Comparison of ENCODE assay signal across 8 mouse cellular contexts in genomic region chr19:5786441-5787114, GRCm38 (mm10). TPM values are rescaled to one million over a fixed set of nuclear protein-coding genes. Genes with fewer than 3 reads are reported as not detected.
DNase-seq lines count a peak whose midpoint lies in the region; ATAC-seq lines count a peak whose summit lies in the region.

No protein-coding gene starts in this region.

- ATAC-seq in frontal cortex, adult (ENCODE audit: low TSS enrichment) = peak; percentile 88
- ATAC-seq in hematopoietic stem cell, adult 5-6 weeks (replicated peaks in 1 of 2; ENCODE audit: insufficient read depth in 1 of 2, low FRiP score in 2 of 2, low TSS enrichment in 1 of 2, low read depth in 1 of 2, poor library complexity in 2 of 2, severe bottlenecking in 2 of 2) = peak; percentile 88

- DNase-seq in Muller cell, postnatal 12 days (ENCODE audit: inconsistent ontology term) = peak; percentile 81
- peak; percentile 93 for DNase-seq in cerebellum, adult 9-10 months
- peak; percentile 76 for DNase-seq in layer of hippocampus, adult 9-11 months
- DNase-seq in lung, postnatal 14 days = peak; percentile 91
- peak; percentile 68 for DNase-seq in retina, adult 2 months (ENCODE audit: low read depth, low spot score)
- DNase-seq in thymus, postnatal 25 days = peak; percentile 90

RNA-seq across cellular contexts. Expression of gene Scyl1, which starts 15.4 kb away (rescaled TPM):
- total RNA-seq in hematopoietic stem cell, adult 5-6 weeks (2017) = 22.5 and 30.9 TPM in 2 replicates

RNA-seq across cellular contexts. Expression of gene Ltbp3, which starts 45.9 kb away (rescaled TPM):
- 23.5 and 46.0 TPM in 2 replicates for total RNA-seq in hematopoietic stem cell, adult 5-6 weeks (2017)

RNA-seq across cellular contexts. Expression of gene Fam89b, which starts 57.1 kb away (rescaled TPM):
- 22.8 and 27.0 TPM in 2 replicates for total RNA-seq in hematopoietic stem cell, adult 5-6 weeks (2017)

Comparison
In these comparisons a context has a peak if more than half of its experiments do, and no peak if none do; other contexts are left out.
1. Peak in every context shown above with its lines: DNase-seq and ATAC-seq.